In genomic region chr1:82783559-82783958, GRCm38 (mm10) we compare ENCODE assay signal across 28 mouse cellular contexts. TPM values are rescaled to one million over a fixed set of nuclear protein-coding genes. Genes with fewer than 3 reads are reported as not detected.
DNase-seq lines count a peak whose midpoint lies in the region; ATAC-seq lines count a peak whose summit lies in the region.
"Had no signal": no experiment of that assay in that cellular context is flagged by ENCODE, and none has a peak within 500 bp of the region (broad histone marks: within the 10 kb centered on the region; RNA-seq: fewer than 3 reads in every experiment).

No protein-coding gene starts in this region.

- 0 out of 2 replicates have a peak, but pooled peaks have one; percentile 46 for ATAC-seq in lung, embryonic 16.5 days (ENCODE audit: low read depth)
- ATAC-seq in midbrain, embryonic 13.5 days, result no peak
- ATAC-seq in erythroblast, adult 5-6 weeks (replicated peaks; ENCODE audit: low FRiP score, poor library complexity, severe bottlenecking), result no peak
- ATAC-seq: forebrain, embryonic 13.5 days; forebrain, embryonic 15.5 days; forebrain, postnatal 0 days had no signal

- H3K4me1 ChIP-seq in lung, embryonic 16.5 days (replicated peaks; ENCODE audit: control insufficient read depth, insufficient read depth, low read length), result peaks cover 2% of the 10 kb centered on the region
- H3K4me1 ChIP-seq in midbrain, embryonic 13.5 days (replicated peaks), result peaks cover 3% of the 10 kb centered on the region; the same call in 1 of the 2 replicates

- DNase-seq in lung, postnatal 4 days, result no peak
- peak; percentile 54 for DNase-seq in lung, postnatal 10 days
- DNase-seq in lung, postnatal 36 days, result peak; percentile 83
- DNase-seq: adrenal gland, adult 2 months; adrenal gland, postnatal 10 days; adrenal gland, postnatal 25 days; cerebellum, adult 11 months; cerebellum, adult 18-20 months; cerebellum, adult 8-10 months; cerebellum, adult 9-11 months; cerebellum, postnatal 14 days; cerebellum, postnatal 36 days; forebrain, postnatal 0 days had no signal

- no peak overlapping the region for H3K9ac ChIP-seq in lung, embryonic 16.5 days (ENCODE audit: low read length)
- H3K9ac ChIP-seq in midbrain, embryonic 13.5 days (replicated peaks), result no peak overlapping the region
- H3K9ac ChIP-seq: embryonic facial prominence, embryonic 13.5 days; embryonic facial prominence, embryonic 15.5 days; forebrain, embryonic 13.5 days; forebrain, embryonic 15.5 days; forebrain, postnatal 0 days had no signal

- H3K4me3 ChIP-seq in lung, embryonic 16.5 days (ENCODE audit: low read length), result no peak overlapping the region
- no peak overlapping the region for H3K4me3 ChIP-seq in midbrain, embryonic 13.5 days (replicated peaks)
- H3K4me3 ChIP-seq: embryonic facial prominence, embryonic 13.5 days; embryonic facial prominence, embryonic 15.5 days; forebrain, embryonic 13.5 days; forebrain, embryonic 15.5 days had no signal

- no peaks in the 10 kb centered on the region for H3K36me3 ChIP-seq in lung, embryonic 16.5 days (ENCODE audit: control insufficient read depth, insufficient read depth, low read length)
- H3K36me3 ChIP-seq in midbrain, embryonic 13.5 days, result no peaks in the 10 kb centered on the region
- H3K36me3 ChIP-seq: embryonic facial prominence, embryonic 13.5 days; embryonic facial prominence, embryonic 15.5 days; forebrain, embryonic 15.5 days had no signal

- H3K27ac ChIP-seq in lung, embryonic 16.5 days (ENCODE audit: low read length), result no peak overlapping the region
- no peak overlapping the region for H3K27ac ChIP-seq in midbrain, embryonic 13.5 days
- H3K27ac ChIP-seq: embryonic facial prominence, embryonic 13.5 days; embryonic facial prominence, embryonic 15.5 days; forebrain, embryonic 13.5 days; forebrain, embryonic 15.5 days had no signal

- 54% methylated on average over 3 of the region's 3 CpGs for WGBS in lung, embryonic 16.5 days
- WGBS in midbrain, embryonic 13.5 days, result 72% methylated on average over 3 of the region's 3 CpGs

- H3K9me3 ChIP-seq in lung, embryonic 16.5 days (ENCODE audit: control insufficient read depth, low read length), result no peaks in the 10 kb centered on the region
- no peaks in the 10 kb centered on the region for H3K9me3 ChIP-seq in midbrain, embryonic 13.5 days
- H3K9me3 ChIP-seq: embryonic facial prominence, embryonic 13.5 days; embryonic facial prominence, embryonic 15.5 days; forebrain, embryonic 13.5 days; forebrain, embryonic 15.5 days had no signal

- no peaks in the 10 kb centered on the region for H3K27me3 ChIP-seq in lung, embryonic 16.5 days (ENCODE audit: control insufficient read depth, insufficient read depth, low read depth, low read length)
- no peaks in the 10 kb centered on the region for H3K27me3 ChIP-seq in midbrain, embryonic 13.5 days
- H3K27me3 ChIP-seq: embryonic facial prominence, embryonic 13.5 days; embryonic facial prominence, embryonic 15.5 days; forebrain, embryonic 15.5 days had no signal

- no peak overlapping the region for H3K4me2 ChIP-seq in lung, embryonic 16.5 days (ENCODE audit: low read depth, low read length)
- H3K4me2 ChIP-seq in midbrain, embryonic 13.5 days (replicated peaks), result no peak overlapping the region
- H3K4me2 ChIP-seq: embryonic facial prominence, embryonic 13.5 days; embryonic facial prominence, embryonic 15.5 days; forebrain, embryonic 13.5 days; forebrain, embryonic 15.5 days had no signal

RNA-seq across cellular contexts. Expression of gene Gm47791, which starts 12.5 kb away (rescaled TPM):
- polyA plus RNA-seq in lung, embryonic 16.5 days (2015; fragmentation: Nextera tagmentation; extraction: Ambion mirVana), result not detected in 2 replicates
- polyA plus RNA-seq in midbrain, embryonic 13.5 days (2015; fragmentation: Nextera tagmentation; extraction: Ambion mirVana), result not detected in 2 replicates
- not detected in 2 replicates for total RNA-seq in erythroblast, adult 5-6 weeks (2015; ENCODE audit: low replicate concordance)
- not detected in 2 replicates for total RNA-seq in erythroblast, adult 5-6 weeks (2017; ENCODE audit: low replicate concordance)
- total RNA-seq: adrenal gland, adult 2 months; adrenal gland, postnatal 10 days; adrenal gland, postnatal 25 days; adrenal gland, postnatal 4 days; common myeloid progenitor, adult 5-6 weeks; ES-E14; forebrain, postnatal 0 days; MEL had no signal
- polyA plus RNA-seq: adrenal gland, adult 2 months; brain, embryonic 14.5 days; C2C12; embryonic facial prominence, embryonic 11.5 days; embryonic facial prominence, embryonic 13.5 days; forebrain, embryonic 11.5 days; forebrain, embryonic 13.5 days; forebrain, embryonic 15.5 days; forebrain, postnatal 0 days had no signal

RNA-seq across cellular contexts. Expression of gene Tm4sf20, which starts 15.3 kb away (rescaled TPM):
- polyA plus RNA-seq in lung, embryonic 16.5 days (2015; fragmentation: Nextera tagmentation; extraction: Ambion mirVana), result not detected in 2 replicates
- polyA plus RNA-seq in midbrain, embryonic 13.5 days (2015; fragmentation: Nextera tagmentation; extraction: Ambion mirVana), result 0.11 and 0.22 TPM in 2 replicates
- not detected in 2 replicates for total RNA-seq in erythroblast, adult 5-6 weeks (2015; ENCODE audit: low replicate concordance)
- total RNA-seq in erythroblast, adult 5-6 weeks (2017; ENCODE audit: low replicate concordance), result not detected in 2 replicates
- total RNA-seq: adrenal gland, adult 2 months; adrenal gland, postnatal 10 days; adrenal gland, postnatal 25 days; adrenal gland, postnatal 4 days; common myeloid progenitor, adult 5-6 weeks; ES-E14; forebrain, postnatal 0 days; MEL had no signal
- polyA plus RNA-seq: adrenal gland, adult 2 months; brain, embryonic 14.5 days; C2C12; embryonic facial prominence, embryonic 11.5 days; forebrain, embryonic 15.5 days; forebrain, postnatal 0 days had no signal

RNA-seq across cellular contexts. Expression of gene Agfg1, which starts 55.7 kb away (rescaled TPM):
- polyA plus RNA-seq in lung, embryonic 16.5 days (2015; fragmentation: Nextera tagmentation; extraction: Ambion mirVana), result 30.8 and 31.4 TPM in 2 replicates
- polyA plus RNA-seq in midbrain, embryonic 13.5 days (2015; fragmentation: Nextera tagmentation; extraction: Ambion mirVana), result 26.5 and 31.0 TPM in 2 replicates
- total RNA-seq in erythroblast, adult 5-6 weeks (2015; ENCODE audit: low replicate concordance), result 19.9 and 20.0 TPM in 2 replicates
- total RNA-seq in erythroblast, adult 5-6 weeks (2017; ENCODE audit: low replicate concordance), result 13.4 and 20.8 TPM in 2 replicates

RNA-seq across cellular contexts. Expression of gene Mff, which starts 58.9 kb away (rescaled TPM):
- 196 and 200 TPM in 2 replicates for polyA plus RNA-seq in lung, embryonic 16.5 days (2015; fragmentation: Nextera tagmentation; extraction: Ambion mirVana)
- polyA plus RNA-seq in midbrain, embryonic 13.5 days (2015; fragmentation: Nextera tagmentation; extraction: Ambion mirVana), result 345 and 358 TPM in 2 replicates
- total RNA-seq in erythroblast, adult 5-6 weeks (2015; ENCODE audit: low replicate concordance), result 270 and 279 TPM in 2 replicates
- 328 and 353 TPM in 2 replicates for total RNA-seq in erythroblast, adult 5-6 weeks (2017; ENCODE audit: low replicate concordance)

Comparison
In these comparisons a context has a peak if more than half of its experiments do, and no peak if none do; other contexts are left out.
1. DNase-seq: peak in lung, postnatal 10 days (single experiment) and lung, postnatal 36 days (single experiment); none in lung, postnatal 4 days (0 of 2).